Mouse (Mus musculus): ENCODE results near the gene Noa1. TPM values are rescaled to one million over a fixed set of nuclear protein-coding genes. Genes with fewer than 3 reads are reported as not detected.
A peak's percentile ranks its signal among the peaks of the same experiment; 100 is the strongest.

The Noa1 gene
- polyA plus RNA-seq, 1 experiment from 2014 or later: 13.3 TPM

DNA sequence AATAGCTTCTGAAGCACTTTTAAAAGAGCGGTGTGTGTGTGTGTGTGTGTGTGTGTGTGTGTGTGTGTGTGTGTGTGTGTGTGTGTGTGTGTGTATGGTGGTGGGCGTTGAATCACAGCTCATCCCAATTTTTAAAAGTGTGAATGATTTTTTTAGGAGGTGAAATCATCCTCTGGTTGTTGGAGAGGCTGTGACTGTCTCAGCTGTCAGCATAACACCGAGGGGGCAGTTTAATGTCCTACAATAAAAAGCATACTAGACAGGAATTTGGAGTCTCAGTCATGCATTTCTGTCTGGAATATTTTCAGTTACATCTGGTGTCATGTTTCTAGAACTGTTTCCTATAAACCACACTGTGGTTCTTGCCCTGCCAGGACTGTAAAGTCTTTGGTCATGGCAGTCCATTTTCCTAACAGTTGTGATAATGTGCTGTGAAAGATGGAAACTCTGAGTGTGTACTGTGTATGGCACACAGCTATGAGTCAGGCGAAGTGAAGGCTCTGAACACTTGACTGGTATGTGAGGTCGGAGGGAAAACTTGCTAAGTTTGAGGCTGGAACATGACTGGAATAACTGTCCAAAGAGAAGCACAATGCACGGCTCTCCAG, 8.5 kb downstream of the Noa1 start:
- WGBS (ENCODE audit: insufficient replicate concordance): 76% methylated on average over 6 of the region's 6 CpGs
- Histone ChIP-seq H3K4me3 (ENCODE audit: low read depth, low read length) (no peak overlapping the region), H3K27me3 (ENCODE audit: control insufficient read depth, insufficient read depth, low read depth, low read length) (no peaks in the 10 kb centered on the region), H3K9ac (ENCODE audit: low read depth, low read length) (no peak overlapping the region), H3K4me2 (ENCODE audit: low read depth, low read length) (no peak overlapping the region), H3K27ac (ENCODE audit: low read length) (no peak overlapping the region), H3K4me1 (ENCODE audit: control insufficient read depth, low read depth, low read length) (no peaks in the 10 kb centered on the region), H3K36me3 (ENCODE audit: control insufficient read depth, insufficient read depth) (peaks cover 11% of the 10 kb centered on the region), H3K9me3 (replicated peaks; ENCODE audit: control insufficient read depth, low read length) (no peaks in the 10 kb centered on the region)
- ATAC-seq (ENCODE audit: low read depth): no peak

DNA sequence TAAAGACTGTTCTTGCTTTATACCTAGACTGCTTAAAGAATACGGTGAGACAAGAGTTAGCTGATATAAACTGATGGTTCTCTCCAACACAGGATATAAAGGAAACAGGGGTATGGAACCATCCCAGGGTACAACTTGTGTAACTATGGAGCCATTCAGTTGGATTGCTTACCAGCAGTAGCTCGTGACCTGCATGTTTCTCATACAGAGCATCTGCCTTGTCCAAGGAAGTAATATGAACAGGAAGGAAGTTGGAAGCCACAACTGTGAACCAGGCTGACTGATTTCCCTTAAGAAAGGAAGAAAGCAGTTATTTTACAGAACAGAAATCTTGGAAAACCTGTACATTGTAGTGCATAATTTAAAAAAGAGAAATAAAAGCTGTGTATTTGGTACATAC, 10.4 kb downstream of the Noa1 start:
- Histone ChIP-seq H3K4me2 (ENCODE audit: low read depth, low read length) (no peak overlapping the region), H3K27me3 (ENCODE audit: control insufficient read depth, insufficient read depth, low read depth, low read length) (no peaks in the 10 kb centered on the region), H3K36me3 (ENCODE audit: control insufficient read depth, insufficient read depth) (peaks cover 11% of the 10 kb centered on the region), H3K9ac (ENCODE audit: low read depth, low read length) (no peak overlapping the region), H3K9me3 (replicated peaks; ENCODE audit: control insufficient read depth, low read length) (no peaks in the 10 kb centered on the region), H3K4me3 (ENCODE audit: low read depth, low read length) (no peak overlapping the region), H3K4me1 (ENCODE audit: control insufficient read depth, low read depth, low read length) (no peaks in the 10 kb centered on the region), H3K27ac (ENCODE audit: low read length) (no peak overlapping the region)
- ATAC-seq (ENCODE audit: low read depth): no peak
- 67% methylated on average over 2 of the region's 2 CpGs for WGBS (ENCODE audit: insufficient replicate concordance)

DNA sequence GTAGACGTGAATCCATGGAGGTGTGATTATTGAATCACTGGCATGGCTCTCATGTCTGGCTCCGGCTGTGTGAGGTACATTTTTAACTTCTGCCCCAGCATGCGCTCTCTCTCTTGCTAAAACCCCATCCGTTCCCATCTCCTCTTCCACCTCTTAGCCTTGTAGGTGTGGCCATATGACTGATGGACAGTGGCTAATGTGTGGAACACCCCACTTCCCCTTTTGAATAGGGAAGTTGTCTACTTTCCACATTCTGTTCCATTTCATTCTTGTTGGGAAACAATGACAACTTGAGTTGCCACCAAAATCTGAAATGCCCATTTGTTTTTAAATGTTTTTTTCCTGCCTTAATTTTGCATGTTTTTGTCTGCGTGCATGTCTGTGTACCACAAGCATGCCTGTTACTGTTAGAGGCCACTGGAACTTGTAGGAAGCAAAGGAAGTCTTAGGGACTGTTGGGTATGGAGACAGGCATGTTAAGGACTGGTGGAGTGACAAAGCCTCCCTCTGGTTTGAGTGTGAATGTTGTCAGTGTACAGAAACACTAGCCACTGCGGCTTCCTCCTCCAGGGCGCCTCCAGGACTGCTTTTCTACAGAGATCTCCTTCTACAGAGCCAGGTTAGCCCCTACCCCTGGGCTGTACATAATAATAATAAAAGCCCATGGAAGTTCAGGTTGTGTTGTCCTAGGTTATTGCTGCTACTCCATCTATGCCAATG, 16.9 kb downstream of the Noa1 start:
- ATAC-seq (ENCODE audit: low read depth): no peak
- Histone ChIP-seq H3K9ac (ENCODE audit: low read depth, low read length) (no peak overlapping the region), H3K4me3 (ENCODE audit: low read depth, low read length) (no peak overlapping the region), H3K36me3 (ENCODE audit: control insufficient read depth, insufficient read depth) (peaks cover 4% of the 10 kb centered on the region), H3K4me2 (ENCODE audit: low read depth, low read length) (no peak overlapping the region), H3K4me1 (ENCODE audit: control insufficient read depth, low read depth, low read length) (no peaks in the 10 kb centered on the region), H3K27me3 (ENCODE audit: control insufficient read depth, insufficient read depth, low read depth, low read length) (no peaks in the 10 kb centered on the region), H3K27ac (ENCODE audit: low read length) (peak overlapping the region; percentile 41), H3K9me3 (replicated peaks; ENCODE audit: control insufficient read depth, low read length) (no peaks in the 10 kb centered on the region)
- 57% methylated on average over 7 of the region's 7 CpGs for WGBS (ENCODE audit: insufficient replicate concordance)

DNA sequence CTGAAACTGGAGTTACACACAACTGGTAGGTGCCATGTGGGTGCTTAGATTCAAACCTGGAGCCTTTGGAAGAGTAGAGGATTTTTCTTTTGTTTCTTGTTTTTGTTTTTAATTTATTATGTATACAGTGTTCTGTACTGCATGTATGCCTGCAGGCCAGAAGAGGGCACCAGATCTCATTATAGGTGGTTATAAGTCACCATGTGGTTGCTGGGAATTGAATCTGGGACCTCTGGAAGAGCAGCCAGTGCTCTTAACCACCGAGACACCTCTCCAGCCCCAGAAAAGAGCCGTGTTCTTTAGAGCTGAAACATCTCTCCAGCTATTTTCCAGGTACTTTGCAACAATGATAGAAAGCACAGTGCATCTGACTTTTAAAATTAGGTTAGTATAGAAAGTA, 19.3 kb downstream of the Noa1 start:
- Histone ChIP-seq H3K36me3 (ENCODE audit: control insufficient read depth, insufficient read depth) (no peaks in the 10 kb centered on the region; the same call in 1 of the 2 replicates), H3K4me1 (ENCODE audit: control insufficient read depth, low read depth, low read length) (no peaks in the 10 kb centered on the region), H3K9me3 (replicated peaks; ENCODE audit: control insufficient read depth, low read length) (no peaks in the 10 kb centered on the region), H3K4me2 (ENCODE audit: low read depth, low read length) (no peak overlapping the region), H3K4me3 (ENCODE audit: low read depth, low read length) (no peak overlapping the region), H3K9ac (ENCODE audit: low read depth, low read length) (no peak overlapping the region), H3K27ac (ENCODE audit: low read length) (no peak overlapping the region), H3K27me3 (ENCODE audit: control insufficient read depth, insufficient read depth, low read depth, low read length) (no peaks in the 10 kb centered on the region)
- 84% methylated on average over 2 of the region's 2 CpGs for whole genome bisulfite sequencing (ENCODE audit: insufficient replicate concordance)
- no peak for ATAC-seq (ENCODE audit: low read depth)

DNA sequence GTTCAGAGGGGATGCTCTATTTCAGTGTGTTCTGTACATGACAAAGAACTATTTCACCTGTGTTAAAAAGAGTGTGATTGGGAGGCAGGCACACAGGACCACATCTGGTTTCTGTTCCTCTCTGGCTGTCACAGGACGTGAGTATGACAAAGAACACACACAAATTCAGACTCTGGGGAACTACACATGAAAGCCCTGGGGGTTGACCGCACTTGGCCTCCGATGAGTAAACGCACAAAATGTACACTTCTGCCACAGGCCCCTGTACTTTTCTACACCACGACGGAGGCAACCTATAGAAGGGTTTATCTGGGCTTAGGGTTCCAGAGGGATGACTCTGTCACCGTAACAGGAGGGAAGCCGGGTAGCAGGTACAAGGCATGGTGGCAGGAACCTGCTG, 20.2 kb downstream of the Noa1 start:
- Histone ChIP-seq H3K9me3 (replicated peaks; ENCODE audit: control insufficient read depth, low read length) (no peaks in the 10 kb centered on the region), H3K36me3 (ENCODE audit: control insufficient read depth, insufficient read depth) (no peaks in the 10 kb centered on the region; the same call in 1 of the 2 replicates), H3K4me2 (ENCODE audit: low read depth, low read length) (no peak overlapping the region), H3K4me1 (ENCODE audit: control insufficient read depth, low read depth, low read length) (no peaks in the 10 kb centered on the region), H3K4me3 (ENCODE audit: low read depth, low read length) (no peak overlapping the region), H3K27me3 (ENCODE audit: control insufficient read depth, insufficient read depth, low read depth, low read length) (no peaks in the 10 kb centered on the region), H3K27ac (ENCODE audit: low read length) (no peak overlapping the region), H3K9ac (ENCODE audit: low read depth, low read length) (no peak overlapping the region)
- ATAC-seq (ENCODE audit: low read depth): no peak
- WGBS (ENCODE audit: insufficient replicate concordance): 69% methylated on average over 8 of the region's 8 CpGs

DNA sequence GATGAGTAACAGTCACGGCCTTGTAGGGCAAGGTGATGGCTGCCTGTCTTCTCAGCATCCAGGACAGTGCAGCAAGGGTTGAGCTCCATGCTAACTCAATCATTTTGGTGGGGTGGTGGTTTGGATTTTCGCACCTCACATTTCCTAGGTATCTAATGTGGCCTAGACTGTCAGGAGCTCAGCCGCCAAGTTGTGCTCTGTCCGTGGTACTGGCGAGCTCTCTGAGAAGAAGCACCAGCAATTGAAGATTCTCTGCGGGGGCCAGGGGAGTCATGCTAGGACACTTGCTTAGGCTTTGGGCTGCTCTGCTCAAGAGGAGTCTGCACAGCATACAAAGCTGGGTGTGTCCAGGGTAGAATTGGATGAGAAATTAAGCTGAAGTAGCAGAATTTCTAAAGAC, 22.0 kb downstream of the Noa1 start:
- Histone ChIP-seq H3K9me3 (replicated peaks; ENCODE audit: control insufficient read depth, low read length) (no peaks in the 10 kb centered on the region), H3K36me3 (ENCODE audit: control insufficient read depth, insufficient read depth) (peaks cover 4% of the 10 kb centered on the region; the same call in 1 of the 2 replicates), H3K27ac (ENCODE audit: low read length) (no peak overlapping the region), H3K27me3 (ENCODE audit: control insufficient read depth, insufficient read depth, low read depth, low read length) (no peaks in the 10 kb centered on the region), H3K9ac (ENCODE audit: low read depth, low read length) (no peak overlapping the region), H3K4me2 (ENCODE audit: low read depth, low read length) (no peak overlapping the region), H3K4me1 (ENCODE audit: control insufficient read depth, low read depth, low read length) (no peaks in the 10 kb centered on the region), H3K4me3 (ENCODE audit: low read depth, low read length) (no peak overlapping the region)
- ATAC-seq (ENCODE audit: low read depth): no peak
- WGBS (ENCODE audit: insufficient replicate concordance): 71% methylated on average over 6 of the region's 6 CpGs

DNA sequence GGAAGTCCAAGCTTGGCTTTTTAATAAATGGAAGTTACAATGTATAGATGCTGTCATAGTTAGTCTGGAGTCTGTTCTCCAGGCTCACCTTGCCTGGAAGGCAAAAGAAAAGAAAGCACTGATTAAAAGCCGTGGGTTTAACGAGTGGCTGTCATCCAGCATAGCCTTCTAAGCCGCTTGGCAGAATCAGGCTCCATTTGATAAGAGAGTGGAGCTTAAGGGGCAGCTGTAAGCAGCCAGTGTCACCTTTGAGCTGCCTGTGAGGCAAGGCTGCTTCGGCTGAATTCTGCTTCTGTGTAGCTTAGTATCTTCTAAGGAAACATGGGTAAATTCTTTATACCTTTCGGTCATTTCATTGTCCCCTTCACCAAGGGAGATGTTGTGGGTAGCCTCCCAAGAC, 23.0 kb downstream of the Noa1 start:
- H3K27ac ChIP-seq (ENCODE audit: low read length): no peak overlapping the region
- no peaks in the 10 kb centered on the region for H3K27me3 ChIP-seq (ENCODE audit: control insufficient read depth, insufficient read depth, low read depth, low read length)
- no peak overlapping the region for H3K9ac ChIP-seq (ENCODE audit: low read depth, low read length)
- H3K9me3 ChIP-seq (replicated peaks; ENCODE audit: control insufficient read depth, low read length): no peaks in the 10 kb centered on the region
- no peak overlapping the region for H3K4me3 ChIP-seq (ENCODE audit: low read depth, low read length)
- peaks cover 12% of the 10 kb centered on the region for H3K36me3 ChIP-seq (ENCODE audit: control insufficient read depth, insufficient read depth)
- no peaks in the 10 kb centered on the region for H3K4me1 ChIP-seq (ENCODE audit: control insufficient read depth, low read depth, low read length)
- no peak overlapping the region for H3K4me2 ChIP-seq (ENCODE audit: low read depth, low read length)
- WGBS (ENCODE audit: insufficient replicate concordance): 66% methylated on average over 5 of the region's 5 CpGs
- ATAC-seq (ENCODE audit: low read depth): no peak

DNA sequence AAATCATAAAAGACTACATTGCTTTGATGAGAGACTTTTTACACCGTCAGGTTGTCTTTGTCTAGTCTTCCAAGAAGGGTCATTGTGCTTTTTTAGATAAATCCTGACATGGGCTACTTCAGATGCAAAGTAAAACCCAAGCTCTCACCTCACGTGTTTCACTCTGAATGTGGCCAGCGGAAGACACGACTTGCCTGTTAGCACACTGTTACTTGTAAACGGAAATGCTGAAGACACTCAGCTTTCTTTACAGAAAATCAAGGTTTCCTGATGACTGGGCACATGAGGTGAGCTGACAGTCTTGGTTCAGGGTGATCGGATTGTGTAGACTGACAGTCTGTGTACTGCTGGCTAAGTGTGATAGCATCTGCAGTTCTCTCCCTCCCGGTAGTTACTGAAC, 24.2 kb downstream of the Noa1 start:
- WGBS (ENCODE audit: insufficient replicate concordance): 70% methylated on average over 7 of the region's 7 CpGs
- H3K4me3 ChIP-seq (ENCODE audit: low read depth, low read length): no peak overlapping the region
- H3K4me2 ChIP-seq (ENCODE audit: low read depth, low read length): no peak overlapping the region
- no peak for ATAC-seq (ENCODE audit: low read depth)
- H3K36me3 ChIP-seq (ENCODE audit: control insufficient read depth, insufficient read depth): peaks cover 24% of the 10 kb centered on the region
- H3K4me1 ChIP-seq (ENCODE audit: control insufficient read depth, low read depth, low read length): no peaks in the 10 kb centered on the region
- no peaks in the 10 kb centered on the region for H3K27me3 ChIP-seq (ENCODE audit: control insufficient read depth, insufficient read depth, low read depth, low read length)
- H3K9me3 ChIP-seq (replicated peaks; ENCODE audit: control insufficient read depth, low read length): no peaks in the 10 kb centered on the region
- no peak overlapping the region for H3K9ac ChIP-seq (ENCODE audit: low read depth, low read length)
- H3K27ac ChIP-seq (ENCODE audit: low read length): no peak overlapping the region

DNA sequence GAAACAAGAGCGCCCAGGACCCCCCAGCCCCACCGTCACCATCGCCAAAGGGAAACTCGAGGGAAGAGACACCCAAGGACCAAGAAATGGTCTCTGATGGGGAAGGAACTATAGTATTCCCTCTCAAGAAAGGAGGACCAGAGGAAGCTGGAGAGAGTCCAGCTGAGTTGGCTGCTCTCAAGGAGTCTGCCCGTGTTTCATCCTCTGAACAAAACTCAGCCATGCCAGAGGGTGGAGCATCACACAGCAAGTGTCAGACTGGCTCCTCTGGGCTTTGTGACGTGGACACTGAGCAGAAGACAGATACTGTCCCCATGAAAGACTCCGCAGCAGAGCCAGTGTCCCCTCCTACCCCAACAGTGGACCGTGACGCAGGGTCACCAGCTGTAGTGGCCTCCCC, 27.6 kb downstream of the Noa1 start:
- H3K9me3 ChIP-seq (replicated peaks; ENCODE audit: control insufficient read depth, low read length): no peaks in the 10 kb centered on the region
- no peak for ATAC-seq (ENCODE audit: low read depth)
- H3K27me3 ChIP-seq (ENCODE audit: control insufficient read depth, insufficient read depth, low read depth, low read length): no peaks in the 10 kb centered on the region
- H3K27ac ChIP-seq (ENCODE audit: low read length): no peak overlapping the region
- H3K9ac ChIP-seq (ENCODE audit: low read depth, low read length): no peak overlapping the region
- 74% methylated on average over 9 of the region's 9 CpGs for WGBS (ENCODE audit: insufficient replicate concordance)
- H3K4me1 ChIP-seq (ENCODE audit: control insufficient read depth, low read depth, low read length): no peaks in the 10 kb centered on the region
- H3K4me3 ChIP-seq (ENCODE audit: low read depth, low read length): no peak overlapping the region
- H3K4me2 ChIP-seq (ENCODE audit: low read depth, low read length): no peak overlapping the region
- H3K36me3 ChIP-seq (ENCODE audit: control insufficient read depth, insufficient read depth): peaks cover 26% of the 10 kb centered on the region

Data from liver, embryonic 16.5 days (tissue).